Mouse (Mus musculus) small intestine, adult 2 months (tissue): Measurements from ENCODE around the gene Qrich1. TPM values are rescaled to one million over a fixed set of nuclear protein-coding genes. Genes with fewer than 3 reads are reported as not detected.

Source experiments
- H3K27ac ChIP-seq: fragments of 200-500 bp; 2 replicates; pipeline ENCODE4 v1.5.1; 2012; ENCODE audit warnings: low read depth, low read length, control low read depth, inconsistent platforms; ENCODE audit not compliant: insufficient read depth
- H3K27me3 ChIP-seq: fragments of 200-500 bp; 2 replicates; pipeline ENCODE4 v1.6.1; 2012; ENCODE audit warnings: mild to moderate bottlenecking, moderate library complexity, low read length, inconsistent platforms; ENCODE audit not compliant: control insufficient read depth, insufficient read depth
- H3K36me3 ChIP-seq: fragments of 200-500 bp; 2 replicates; pipeline ENCODE4 v1.6.1; 2012; ENCODE audit warnings: mild to moderate bottlenecking, low read length, control low read depth, inconsistent platforms; ENCODE audit not compliant: control insufficient read depth, insufficient read depth
- H3K4me1 ChIP-seq: fragments of 200-500 bp; 2 replicates; pipeline ENCODE4 v1.6.1; 2012; ENCODE audit warnings: low read length, inconsistent platforms, mixed read lengths; ENCODE audit not compliant: control insufficient read depth, insufficient read depth, insufficient read length
- H3K4me3 ChIP-seq: fragments of 200-500 bp; 2 replicates; pipeline ENCODE4 v1.5.1; 2012; ENCODE audit warnings: low read depth, mild to moderate bottlenecking, control low read depth, inconsistent platforms, low read length, moderate library complexity
- CTCF ChIP-seq: fragments of 200-500 bp; IDR thresholded peaks from 2 replicates; pipeline ENCODE4 v1.5.1; 2012; ENCODE audit warnings: low read depth, mild to moderate bottlenecking, control low read depth, inconsistent platforms, low read length, moderate library complexity, mixed read lengths; ENCODE audit not compliant: insufficient replicate concordance, insufficient read length; ENCODE audit errors: extremely low read depth
- POLR2A ChIP-seq: fragments of 200-500 bp; IDR thresholded peaks from 2 replicates; pipeline ENCODE4 v1.6.1; 2012; ENCODE audit warnings: low read depth, mild to moderate bottlenecking, control low read depth, inconsistent platforms, low read length, moderate library complexity
- WGBS: fragments of 180-500 bp; shearing (Covaris S2); methylation state at CpG from one replicate; pipeline ENCODE4 v1.1.7; 2018; 5-methylcytosine and 5-hydroxymethylcytosine counted together
- polyA plus RNA-seq: library from polyadenylated mRNA; depleted of rRNA; stranded (reverse); fragments of >200 nt; gene quantifications from 2 replicates; pipeline ENCODE4 v1.2.3, GENCODE M21; 2012

Gene Qrich1
- polyA plus RNA-seq, 1 experiment, result 76.2 TPM

GRCm38 (mm10) chr9:108577025-108577424 is 60.4 kb downstream of the Qrich1 start:
- no peak overlapping the region for H3K4me3 ChIP-seq
- 50% methylated on average over 6 of the region's 6 CpGs for WGBS
- peaks cover 11% of the 10 kb centered on the region; the same call in 1 of the 2 replicates for H3K36me3 ChIP-seq
- H3K27ac ChIP-seq, result no peak overlapping the region
- H3K4me1 ChIP-seq, result peaks cover 5% of the 10 kb centered on the region
- TF ChIP-seq CTCF, result no peak
- no peak for TF ChIP-seq POLR2A
- no peaks in the 10 kb centered on the region for H3K27me3 ChIP-seq

DNA sequence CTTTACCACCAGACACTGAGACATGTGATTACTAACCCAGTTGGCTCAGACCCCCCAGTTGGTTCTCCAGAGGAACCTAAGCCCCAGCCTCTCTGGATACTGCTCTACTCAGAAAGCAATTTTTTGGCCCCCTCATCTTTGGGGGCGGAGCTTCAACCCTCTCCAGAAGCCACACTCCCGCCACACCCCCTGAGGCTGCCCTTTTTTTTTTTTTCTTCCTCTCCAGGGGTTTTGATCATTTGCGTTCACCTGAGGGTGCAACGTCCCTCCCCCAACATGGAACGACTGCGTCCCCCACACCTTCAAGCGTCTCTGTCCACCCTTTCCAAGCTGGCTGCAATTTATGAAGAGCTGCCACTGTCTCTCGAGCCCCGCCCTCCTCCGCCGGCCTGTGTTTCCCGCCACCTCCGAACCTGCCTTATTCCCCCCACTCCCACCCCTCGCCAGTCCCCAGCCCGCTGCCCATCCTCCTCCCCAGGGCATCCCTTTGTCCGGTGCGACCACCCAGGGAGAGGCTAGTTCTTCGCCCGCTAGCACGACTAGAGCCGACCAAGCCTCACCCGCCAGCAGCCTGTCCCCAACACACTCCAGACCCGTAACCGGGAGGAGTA is 61.4 kb downstream of the Qrich1 start:
- WGBS, result 2% methylated on average over 24 of the region's 24 CpGs
- Histone ChIP-seq H3K36me3 (0 out of 2 replicates have a peak, but pooled peaks cover 2% of the 10 kb centered on the region), H3K4me3 (peak overlapping the region; percentile 90), H3K27ac (0 out of 2 replicates have a peak overlapping the region, but pooled peaks have one; percentile 40), H3K4me1 (peaks cover 5% of the 10 kb centered on the region), H3K27me3 (no peaks in the 10 kb centered on the region)
- no peak for TF ChIP-seq CTCF
- TF ChIP-seq POLR2A, result no peak

DNA sequence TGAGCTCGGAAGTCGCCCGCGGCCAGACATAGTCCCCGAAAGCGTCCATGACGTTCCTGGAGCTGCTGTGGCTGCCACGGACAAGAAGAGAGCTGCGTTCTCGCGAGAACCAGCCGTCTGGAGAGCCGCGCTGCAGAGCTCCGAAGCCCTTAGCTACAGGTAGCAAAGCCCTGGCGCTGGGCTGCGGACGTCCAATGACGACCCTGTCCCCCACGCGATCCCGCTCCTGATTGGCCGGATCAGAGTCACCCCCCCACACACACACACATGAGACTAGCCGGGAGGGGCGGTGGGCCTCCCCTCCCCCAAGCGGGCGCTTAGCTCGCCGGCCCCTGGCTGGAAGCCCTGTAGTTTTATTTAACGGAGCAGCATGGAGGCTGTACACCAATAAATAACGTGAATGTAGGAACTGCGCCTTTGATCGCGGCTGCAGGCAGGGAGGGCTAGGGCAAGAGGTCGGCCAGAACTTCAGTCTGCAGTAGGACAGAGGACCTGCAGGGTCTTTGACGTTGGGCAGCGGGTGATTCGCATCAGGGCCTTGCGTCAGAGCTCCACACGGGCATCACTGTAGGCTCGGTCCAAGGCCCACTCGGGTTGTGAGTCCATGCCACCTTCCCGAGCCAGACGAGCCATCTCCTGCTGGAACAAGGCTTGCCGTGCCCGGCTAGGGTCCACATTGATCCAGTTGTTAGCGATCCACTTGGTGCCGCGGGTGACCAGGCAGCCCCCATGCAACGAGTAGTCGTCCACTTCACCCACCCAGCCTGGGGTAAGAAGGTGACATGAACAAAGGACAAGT is 62.1 kb downstream of the Qrich1 start, which contains the start of gene Wdr6:
Gene Wdr6, minus strand, starts transcription at position 195 of the 799 bp plus-strand sequence.
- WGBS, result 4% methylated on average over 51 of the region's 51 CpGs
- H3K27ac ChIP-seq, result peak within 1 kb of the TSS; percentile 40
- H3K4me1 ChIP-seq, result peaks cover 5% of the 10 kb centered on the region
- peak within 1 kb of the TSS; percentile 90 for H3K4me3 ChIP-seq
- no peaks in the 10 kb centered on the region for H3K36me3 ChIP-seq
- no peaks in the 10 kb centered on the region for H3K27me3 ChIP-seq
- no peak for TF ChIP-seq CTCF
- peak; percentile 50; the same call in 1 of the 2 replicates for TF ChIP-seq POLR2A

DNA sequence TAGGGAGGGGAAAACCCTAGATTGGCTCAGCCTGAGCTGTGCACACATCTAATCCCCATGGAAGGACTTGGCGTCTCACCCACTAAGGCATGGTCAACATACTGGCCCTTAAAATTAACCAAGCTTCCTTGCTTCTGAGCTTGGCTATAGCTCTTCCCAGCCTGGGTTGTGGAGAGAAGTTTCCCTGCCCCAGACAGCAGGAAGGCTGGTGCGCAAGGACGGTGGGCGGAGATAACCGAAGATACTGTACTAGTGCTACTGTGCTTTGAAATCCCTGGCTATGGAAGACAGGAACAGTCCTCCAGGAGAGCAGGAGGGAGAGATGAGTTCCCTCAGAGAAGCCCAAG is 62.7 kb downstream of the Qrich1 start:
- no peaks in the 10 kb centered on the region for H3K36me3 ChIP-seq
- H3K27ac ChIP-seq, result peak overlapping the region; percentile 32; the same call in 1 of the 2 replicates
- 26% methylated on average over 5 of the region's 5 CpGs for WGBS
- peaks cover 5% of the 10 kb centered on the region for H3K4me1 ChIP-seq
- TF ChIP-seq POLR2A, result no peak
- no peak for TF ChIP-seq CTCF
- peak overlapping the region; percentile 90 for H3K4me3 ChIP-seq
- no peaks in the 10 kb centered on the region for H3K27me3 ChIP-seq

DNA sequence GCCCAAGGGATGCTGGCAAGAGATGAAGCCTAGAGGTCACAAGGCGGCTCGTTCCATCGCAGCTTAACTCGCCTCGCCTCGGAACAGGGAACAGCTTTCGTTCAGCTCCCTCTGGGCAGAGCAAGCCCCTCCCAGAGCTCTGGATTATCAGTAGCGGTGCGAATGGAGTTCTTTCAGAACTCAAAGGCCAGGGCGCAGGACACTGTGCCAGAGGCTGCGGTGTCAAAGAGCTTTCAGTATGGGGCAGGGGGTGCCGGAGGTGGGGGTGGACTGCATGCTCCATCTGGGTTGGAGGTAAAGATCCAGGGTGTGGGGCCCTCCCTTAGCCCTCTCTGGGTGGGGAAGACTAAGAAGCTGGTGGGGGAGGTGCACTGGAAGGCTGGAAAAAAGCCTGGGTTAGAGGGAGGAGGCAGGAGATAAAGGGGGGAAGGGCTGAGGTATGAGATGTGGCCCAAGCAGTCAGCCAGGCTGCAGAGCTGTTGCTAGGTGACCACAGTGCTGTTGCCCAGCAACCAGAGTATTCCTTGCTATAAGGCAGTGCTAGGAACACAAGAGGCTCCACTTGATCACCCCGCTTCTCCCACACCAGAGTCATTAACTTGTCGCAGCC is 71.1 kb downstream of the Qrich1 start:
- Histone ChIP-seq H3K27me3 (no peaks in the 10 kb centered on the region), H3K27ac (no peak overlapping the region), H3K4me1 (no peaks in the 10 kb centered on the region), H3K4me3 (no peak overlapping the region), H3K36me3 (no peaks in the 10 kb centered on the region)
- 43% methylated on average over 14 of the region's 14 CpGs for WGBS
- TF ChIP-seq POLR2A (no peak), CTCF (no peak)

GRCm38 (mm10) chr9:108589229-108589628 is 72.6 kb downstream of the Qrich1 start:
- H3K4me3 ChIP-seq, result no peak overlapping the region
- TF ChIP-seq POLR2A, result no peak
- no peak for TF ChIP-seq CTCF
- H3K36me3 ChIP-seq, result no peaks in the 10 kb centered on the region
- H3K4me1 ChIP-seq, result no peaks in the 10 kb centered on the region
- no peak overlapping the region for H3K27ac ChIP-seq
- WGBS, result 72% methylated on average over 5 of the region's 5 CpGs
- H3K27me3 ChIP-seq, result no peaks in the 10 kb centered on the region

DNA sequence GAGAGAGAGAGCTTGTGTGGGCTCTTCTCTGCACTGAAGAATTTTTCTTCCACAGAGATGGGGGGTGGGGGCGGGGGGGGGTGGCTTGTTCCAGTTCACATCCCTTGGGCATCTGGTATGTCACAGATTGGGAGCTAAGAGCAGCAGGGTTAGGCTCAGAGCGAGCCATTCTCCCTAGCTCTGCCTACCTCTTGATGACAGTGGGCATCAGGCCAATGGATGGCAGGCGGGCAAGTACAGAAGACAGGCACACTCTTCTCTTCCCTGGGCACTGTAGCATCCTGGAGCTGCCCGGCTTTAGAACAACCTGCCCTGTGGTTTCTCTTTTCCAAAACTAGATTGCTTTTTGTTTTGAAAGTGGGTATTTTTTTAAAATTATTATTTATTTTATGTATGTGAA is 74.9 kb downstream of the Qrich1 start:
- 84% methylated on average over 4 of the region's 4 CpGs for WGBS
- no peaks in the 10 kb centered on the region for H3K27me3 ChIP-seq
- TF ChIP-seq CTCF (no peak), POLR2A (no peak)
- H3K36me3 ChIP-seq, result no peaks in the 10 kb centered on the region
- no peak overlapping the region for H3K4me3 ChIP-seq
- H3K27ac ChIP-seq, result no peak overlapping the region
- no peaks in the 10 kb centered on the region for H3K4me1 ChIP-seq
